Mouse (Mus musculus) stomach, postnatal 0 days (tissue): Measurements from ENCODE around the gene Ttll3.

ENCODE experiments used
- CTCF ChIP-seq: IDR thresholded peaks from 2 replicates; pipeline ENCODE4 v1.5.1; 2016; ENCODE audit warnings: antibody characterized with exemption, low read depth, mild to moderate bottlenecking, moderate library complexity
- EP300 ChIP-seq: optimal IDR thresholded peaks from 2 replicates; pipeline ENCODE3; 2016; ENCODE audit warnings: antibody characterized with exemption

GRCm38 (mm10) chr6:113344321-113344720 is 44.7 kb upstream of the Ttll3 start:
- no peak for TF ChIP-seq CTCF
- no peak for TF ChIP-seq EP300
